Mouse (Mus musculus): ENCODE data around the gene Lrrc8d. TPM values are rescaled to one million over a fixed set of nuclear protein-coding genes. Genes with fewer than 3 reads are reported as not detected.

Gene Lrrc8d
- polyA plus RNA-seq, 1 experiment from 2014 or later, result 33.4 TPM

GRCm38 (mm10) chr5:105818411-105818810 is 118.6 kb downstream of the Lrrc8d start:
- H3K9ac ChIP-seq (replicated peaks; ENCODE audit: low read length), result no peak overlapping the region
- H3K27me3 ChIP-seq (ENCODE audit: insufficient read depth, low read length), result no peaks in the 10 kb centered on the region
- peak overlapping the region; percentile 30; the same call in 1 of the 2 replicates for H3K27ac ChIP-seq (ENCODE audit: low read length)
- peaks cover 38% of the 10 kb centered on the region for H3K4me1 ChIP-seq (ENCODE audit: insufficient read depth, low read length)
- peaks cover 20% of the 10 kb centered on the region for H3K36me3 ChIP-seq (ENCODE audit: insufficient read depth, low read length)
- no peak for ATAC-seq (ENCODE audit: low FRiP score, low TSS enrichment)
- H3K4me2 ChIP-seq (replicated peaks; ENCODE audit: low read depth, low read length), result no peak overlapping the region
- H3K9me3 ChIP-seq (ENCODE audit: low read length), result peaks cover 5% of the 10 kb centered on the region
- 78% methylated on average over 5 of the region's 5 CpGs for WGBS
- no peak overlapping the region for H3K4me3 ChIP-seq (ENCODE audit: low read length)

GRCm38 (mm10) chr5:105821390-105821789 is 121.6 kb downstream of the Lrrc8d start:
- Histone ChIP-seq H3K4me2 (replicated peaks; ENCODE audit: low read depth, low read length) (no peak overlapping the region), H3K4me1 (ENCODE audit: insufficient read depth, low read length) (peaks cover 40% of the 10 kb centered on the region), H3K27ac (ENCODE audit: low read length) (no peak overlapping the region), H3K4me3 (ENCODE audit: low read length) (no peak overlapping the region), H3K9me3 (ENCODE audit: low read length) (no peaks in the 10 kb centered on the region), H3K27me3 (ENCODE audit: insufficient read depth, low read length) (no peaks in the 10 kb centered on the region), H3K9ac (replicated peaks; ENCODE audit: low read length) (no peak overlapping the region), H3K36me3 (ENCODE audit: insufficient read depth, low read length) (peaks cover 6% of the 10 kb centered on the region; the same call in 1 of the 2 replicates)
- ATAC-seq (ENCODE audit: low FRiP score, low TSS enrichment), result no peak
- WGBS, result 71% methylated on average over 6 of the region's 6 CpGs

GRCm38 (mm10) chr5:105822521-105823498 is 123.0 kb downstream of the Lrrc8d start:
- Histone ChIP-seq H3K9me3 (ENCODE audit: low read length) (no peaks in the 10 kb centered on the region), H3K9ac (replicated peaks; ENCODE audit: low read length) (no peak overlapping the region), H3K4me3 (ENCODE audit: low read length) (no peak overlapping the region), H3K4me1 (ENCODE audit: insufficient read depth, low read length) (peaks cover 33% of the 10 kb centered on the region), H3K27me3 (ENCODE audit: insufficient read depth, low read length) (no peaks in the 10 kb centered on the region), H3K27ac (ENCODE audit: low read length) (no peak overlapping the region), H3K4me2 (replicated peaks; ENCODE audit: low read depth, low read length) (no peak overlapping the region), H3K36me3 (ENCODE audit: insufficient read depth, low read length) (no peaks in the 10 kb centered on the region)
- ATAC-seq (ENCODE audit: low FRiP score, low TSS enrichment), result no peak
- WGBS, result 62% methylated on average over 15 of the region's 15 CpGs

GRCm38 (mm10) chr5:105824282-105824681 is 124.5 kb downstream of the Lrrc8d start:
- H3K27ac ChIP-seq (ENCODE audit: low read length), result no peak overlapping the region
- no peak overlapping the region for H3K4me3 ChIP-seq (ENCODE audit: low read length)
- H3K4me2 ChIP-seq (replicated peaks; ENCODE audit: low read depth, low read length), result no peak overlapping the region
- ATAC-seq (ENCODE audit: low FRiP score, low TSS enrichment), result no peak
- peaks cover 28% of the 10 kb centered on the region for H3K4me1 ChIP-seq (ENCODE audit: insufficient read depth, low read length)
- no peaks in the 10 kb centered on the region for H3K27me3 ChIP-seq (ENCODE audit: insufficient read depth, low read length)
- H3K9me3 ChIP-seq (ENCODE audit: low read length), result no peaks in the 10 kb centered on the region
- 72% methylated on average over 7 of the region's 7 CpGs for WGBS
- no peak overlapping the region for H3K9ac ChIP-seq (replicated peaks; ENCODE audit: low read length)
- no peaks in the 10 kb centered on the region for H3K36me3 ChIP-seq (ENCODE audit: insufficient read depth, low read length)

- ATAC-seq (ENCODE audit: low FRiP score, low TSS enrichment), result no peak
- no peak overlapping the region for H3K4me3 ChIP-seq (ENCODE audit: low read length)
- no peaks in the 10 kb centered on the region for H3K9me3 ChIP-seq (ENCODE audit: low read length)
- no peak overlapping the region for H3K9ac ChIP-seq (replicated peaks; ENCODE audit: low read length)
- peaks cover 28% of the 10 kb centered on the region for H3K4me1 ChIP-seq (ENCODE audit: insufficient read depth, low read length)
- H3K36me3 ChIP-seq (ENCODE audit: insufficient read depth, low read length), result no peaks in the 10 kb centered on the region
- no peaks in the 10 kb centered on the region for H3K27me3 ChIP-seq (ENCODE audit: insufficient read depth, low read length)
- WGBS, result 65% methylated on average over 4 of the region's 4 CpGs
- H3K27ac ChIP-seq (ENCODE audit: low read length), result no peak overlapping the region
- no peak overlapping the region for H3K4me2 ChIP-seq (replicated peaks; ENCODE audit: low read depth, low read length)
Observed at GRCm38 (mm10) chr5:105824827-105825226, 125.1 kb downstream of the Lrrc8d start.

GRCm38 (mm10) chr5:105826916-105827510 is 127.2 kb downstream of the Lrrc8d start:
- Histone ChIP-seq H3K27me3 (ENCODE audit: insufficient read depth, low read length) (no peaks in the 10 kb centered on the region), H3K36me3 (ENCODE audit: insufficient read depth, low read length) (no peaks in the 10 kb centered on the region), H3K4me1 (ENCODE audit: insufficient read depth, low read length) (peaks cover 24% of the 10 kb centered on the region), H3K9ac (replicated peaks; ENCODE audit: low read length) (no peak overlapping the region), H3K9me3 (ENCODE audit: low read length) (no peaks in the 10 kb centered on the region), H3K4me3 (ENCODE audit: low read length) (no peak overlapping the region), H3K4me2 (replicated peaks; ENCODE audit: low read depth, low read length) (no peak overlapping the region), H3K27ac (ENCODE audit: low read length) (no peak overlapping the region)
- WGBS, result 68% methylated on average over 5 of the region's 5 CpGs
- no peak for ATAC-seq (ENCODE audit: low FRiP score, low TSS enrichment)

GRCm38 (mm10) chr5:105828050-105828449 is 128.3 kb downstream of the Lrrc8d start:
- Histone ChIP-seq H3K4me1 (ENCODE audit: insufficient read depth, low read length) (peaks cover 16% of the 10 kb centered on the region), H3K27ac (ENCODE audit: low read length) (no peak overlapping the region), H3K27me3 (ENCODE audit: insufficient read depth, low read length) (no peaks in the 10 kb centered on the region), H3K9ac (replicated peaks; ENCODE audit: low read length) (no peak overlapping the region), H3K36me3 (ENCODE audit: insufficient read depth, low read length) (no peaks in the 10 kb centered on the region), H3K9me3 (ENCODE audit: low read length) (no peaks in the 10 kb centered on the region), H3K4me3 (ENCODE audit: low read length) (no peak overlapping the region), H3K4me2 (replicated peaks; ENCODE audit: low read depth, low read length) (no peak overlapping the region)
- WGBS, result 92% methylated on average over 3 of the region's 3 CpGs
- ATAC-seq (ENCODE audit: low FRiP score, low TSS enrichment), result no peak

GRCm38 (mm10) chr5:105829008-105829586 is 129.3 kb downstream of the Lrrc8d start:
- ATAC-seq (ENCODE audit: low FRiP score, low TSS enrichment), result peak; percentile 62
- H3K9ac ChIP-seq (replicated peaks; ENCODE audit: low read length), result no peak overlapping the region
- H3K9me3 ChIP-seq (ENCODE audit: low read length), result no peaks in the 10 kb centered on the region
- WGBS, result 15% methylated on average over 7 of the region's 7 CpGs
- no peaks in the 10 kb centered on the region for H3K27me3 ChIP-seq (ENCODE audit: insufficient read depth, low read length)
- no peaks in the 10 kb centered on the region for H3K36me3 ChIP-seq (ENCODE audit: insufficient read depth, low read length)
- no peak overlapping the region for H3K4me3 ChIP-seq (ENCODE audit: low read length)
- H3K4me1 ChIP-seq (ENCODE audit: insufficient read depth, low read length), result peaks cover 13% of the 10 kb centered on the region
- peak overlapping the region; percentile 65 for H3K27ac ChIP-seq (ENCODE audit: low read length)
- H3K4me2 ChIP-seq (replicated peaks; ENCODE audit: low read depth, low read length), result no peak overlapping the region

- Histone ChIP-seq H3K4me3 (ENCODE audit: low read length) (no peak overlapping the region), H3K4me2 (replicated peaks; ENCODE audit: low read depth, low read length) (no peak overlapping the region), H3K27me3 (ENCODE audit: insufficient read depth, low read length) (no peaks in the 10 kb centered on the region), H3K9me3 (ENCODE audit: low read length) (no peaks in the 10 kb centered on the region), H3K36me3 (ENCODE audit: insufficient read depth, low read length) (no peaks in the 10 kb centered on the region), H3K4me1 (ENCODE audit: insufficient read depth, low read length) (peaks cover 11% of the 10 kb centered on the region; the same call in 1 of the 2 replicates), H3K9ac (replicated peaks; ENCODE audit: low read length) (no peak overlapping the region), H3K27ac (ENCODE audit: low read length) (no peak overlapping the region; the same call in 1 of the 2 replicates)
- WGBS, result 53% methylated on average over 7 of the region's 7 CpGs
- ATAC-seq (ENCODE audit: low FRiP score, low TSS enrichment), result no peak
Observed at GRCm38 (mm10) chr5:105832140-105832539, 132.4 kb downstream of the Lrrc8d start.
